In genomic region chr4:155963106-155963505, GRCm38 (mm10) we compare ENCODE assay signal across 8 mouse cellular contexts. TPM values are rescaled to one million over a fixed set of nuclear protein-coding genes. Genes with fewer than 3 reads are reported as not detected.
DNase-seq lines count a peak whose midpoint lies in the region; ATAC-seq lines count a peak whose summit lies in the region.

No protein-coding gene starts in this region.

- peak overlapping the region; percentile 65 for H3K4me3 ChIP-seq in lung, embryonic 16.5 days (ENCODE audit: low read length)
- peak overlapping the region; percentile 44; the same call in 1 of the 2 replicates for H3K4me3 ChIP-seq in forebrain, embryonic 13.5 days
- H3K4me3 ChIP-seq in stomach, embryonic 14.5 days (ENCODE audit: low read depth, low read length) = peak overlapping the region; percentile 40

- no peaks in the 10 kb centered on the region for H3K9me3 ChIP-seq in lung, embryonic 16.5 days (ENCODE audit: control insufficient read depth, low read length)
- H3K9me3 ChIP-seq in forebrain, embryonic 13.5 days (replicated peaks) = no peaks in the 10 kb centered on the region
- H3K9me3 ChIP-seq in stomach, embryonic 14.5 days (ENCODE audit: control insufficient read depth, low read depth, low read length) = no peaks in the 10 kb centered on the region

- WGBS in lung, embryonic 16.5 days = 51% methylated on average over 7 of the region's 7 CpGs
- WGBS in forebrain, embryonic 13.5 days = 53% methylated on average over 7 of the region's 7 CpGs
- WGBS in stomach, embryonic 14.5 days = 62% methylated on average over 7 of the region's 7 CpGs

- H3K27ac ChIP-seq in lung, embryonic 16.5 days (ENCODE audit: low read length) = no peak overlapping the region
- no peak overlapping the region for H3K27ac ChIP-seq in forebrain, embryonic 13.5 days
- no peak overlapping the region for H3K27ac ChIP-seq in stomach, embryonic 14.5 days (ENCODE audit: low read length)

- H3K9ac ChIP-seq in lung, embryonic 16.5 days (ENCODE audit: low read length) = peak overlapping the region; percentile 78
- peak overlapping the region; percentile 74; the same call in 1 of the 2 replicates for H3K9ac ChIP-seq in forebrain, embryonic 13.5 days
- no peak overlapping the region for H3K9ac ChIP-seq in stomach, embryonic 14.5 days (replicated peaks; ENCODE audit: low read depth, low read length)

- H3K27me3 ChIP-seq in lung, embryonic 16.5 days (ENCODE audit: control insufficient read depth, insufficient read depth, low read depth, low read length) = no peaks in the 10 kb centered on the region
- H3K27me3 ChIP-seq in forebrain, embryonic 13.5 days = no peaks in the 10 kb centered on the region
- H3K27me3 ChIP-seq in stomach, embryonic 14.5 days (ENCODE audit: control insufficient read depth, insufficient read depth, low read length) = no peaks in the 10 kb centered on the region

- intact Hi-C loops in gastrocnemius, postnatal 36 days (cut with DNase I) = no loop called here

- ATAC-seq in lung, embryonic 16.5 days (ENCODE audit: low read depth) = no peak
- no peak for ATAC-seq in forebrain, embryonic 13.5 days
- no peak for ATAC-seq in stomach, embryonic 14.5 days (ENCODE audit: insufficient number of reproducible peaks, insufficient read depth, low FRiP score, low read depth)

- H3K4me1 ChIP-seq in lung, embryonic 16.5 days (replicated peaks; ENCODE audit: control insufficient read depth, insufficient read depth, low read length) = peaks cover 9% of the 10 kb centered on the region; the same call in 1 of the 2 replicates
- H3K4me1 ChIP-seq in forebrain, embryonic 13.5 days = peaks cover 13% of the 10 kb centered on the region
- peaks cover 4% of the 10 kb centered on the region; the same call in 1 of the 2 replicates for H3K4me1 ChIP-seq in stomach, embryonic 14.5 days (ENCODE audit: control insufficient read depth, insufficient read depth, low read length)

- H3K36me3 ChIP-seq in lung, embryonic 16.5 days (ENCODE audit: control insufficient read depth, insufficient read depth, low read length) = peaks cover 8% of the 10 kb centered on the region
- peaks cover 42% of the 10 kb centered on the region for H3K36me3 ChIP-seq in forebrain, embryonic 13.5 days (ENCODE audit: poor library complexity, severe bottlenecking)
- peaks cover 14% of the 10 kb centered on the region for H3K36me3 ChIP-seq in stomach, embryonic 14.5 days (ENCODE audit: control insufficient read depth, insufficient read depth, low read length)

- no peak for DNase-seq in lung, postnatal 4 days
- peak; percentile 49 to 78 for DNase-seq in kidney, postnatal 25 days
- no peak for DNase-seq in ovary, postnatal 14 days (ENCODE audit: low spot score)
- DNase-seq in gastrocnemius, postnatal 36 days = no peak
- no peak for DNase-seq in layer of hippocampus, adult 8-10 months (ENCODE audit: low spot score in 2 of 2)

- peak overlapping the region; percentile 90 for H3K4me2 ChIP-seq in lung, embryonic 16.5 days (ENCODE audit: low read depth, low read length)
- H3K4me2 ChIP-seq in forebrain, embryonic 13.5 days = peak overlapping the region; percentile 77
- peak overlapping the region; percentile 68 for H3K4me2 ChIP-seq in stomach, embryonic 14.5 days (replicated peaks; ENCODE audit: low read depth, low read length)

RNA-seq across cellular contexts. Expression of gene C1qtnf12, which starts 1.0 kb away (rescaled TPM):
- 37.2 and 39.3 TPM in 2 replicates for polyA plus RNA-seq in lung, embryonic 16.5 days (2015; fragmentation: Nextera tagmentation; extraction: Ambion mirVana)
- polyA plus RNA-seq in forebrain, embryonic 13.5 days (2015; fragmentation: Nextera tagmentation; extraction: Ambion mirVana) = 7.0 and 10.1 TPM in 2 replicates
- polyA plus RNA-seq in stomach, embryonic 14.5 days (2014; fragmentation: Nextera tagmentation; extraction: Ambion mirVana) = 38.6 and 40.5 TPM in 2 replicates
- 10 to 100 TPM; 13.1 to 21.3 TPM for total RNA-seq in gastrocnemius, postnatal 36 days (2021)
- total RNA-seq in layer of hippocampus, adult 8-10 months (2022) = 10 to 100 TPM; 13.6 to 29.5 (median 18.1) TPM

RNA-seq across cellular contexts. Expression of gene Ube2j2, which starts 19.5 kb away (rescaled TPM):
- 77.2 and 86.4 TPM in 2 replicates for polyA plus RNA-seq in lung, embryonic 16.5 days (2015; fragmentation: Nextera tagmentation; extraction: Ambion mirVana)
- 131 and 136 TPM in 2 replicates for polyA plus RNA-seq in forebrain, embryonic 13.5 days (2015; fragmentation: Nextera tagmentation; extraction: Ambion mirVana)
- 107 TPM in 2 replicates for polyA plus RNA-seq in stomach, embryonic 14.5 days (2014; fragmentation: Nextera tagmentation; extraction: Ambion mirVana)
- total RNA-seq in gastrocnemius, postnatal 36 days (2021) = 10 to 100 TPM; 53.3 to 61.5 TPM
- 10 to 100 TPM; 58.5 to 69.0 (median 66.3) TPM for total RNA-seq in layer of hippocampus, adult 8-10 months (2022)

RNA-seq across cellular contexts. Expression of gene B3galt6, which starts 29.3 kb away (rescaled TPM):
- polyA plus RNA-seq in lung, embryonic 16.5 days (2015; fragmentation: Nextera tagmentation; extraction: Ambion mirVana) = 12.2 and 12.8 TPM in 2 replicates
- polyA plus RNA-seq in forebrain, embryonic 13.5 days (2015; fragmentation: Nextera tagmentation; extraction: Ambion mirVana) = 21.0 and 21.8 TPM in 2 replicates
- polyA plus RNA-seq in stomach, embryonic 14.5 days (2014; fragmentation: Nextera tagmentation; extraction: Ambion mirVana) = 18.6 and 18.9 TPM in 2 replicates
- 1 to 10 TPM; 1.1 to 1.5 TPM for total RNA-seq in gastrocnemius, postnatal 36 days (2021)
- 10 to 100 TPM in 1 of 4 experiments, 1 to 10 TPM in 3; 9.2 to 11.3 (median 9.7) TPM for total RNA-seq in layer of hippocampus, adult 8-10 months (2022)

RNA-seq across cellular contexts. Expression of gene Sdf4, which starts 29.6 kb away (rescaled TPM):
- 156 and 162 TPM in 2 replicates for polyA plus RNA-seq in lung, embryonic 16.5 days (2015; fragmentation: Nextera tagmentation; extraction: Ambion mirVana)
- polyA plus RNA-seq in forebrain, embryonic 13.5 days (2015; fragmentation: Nextera tagmentation; extraction: Ambion mirVana) = 113 and 118 TPM in 2 replicates
- polyA plus RNA-seq in stomach, embryonic 14.5 days (2014; fragmentation: Nextera tagmentation; extraction: Ambion mirVana) = 163 and 171 TPM in 2 replicates
- 10 to 100 TPM; 63.1 to 68.4 TPM for total RNA-seq in gastrocnemius, postnatal 36 days (2021)
- total RNA-seq in layer of hippocampus, adult 8-10 months (2022) = 100 to 1,000 TPM; 202 to 230 (median 217) TPM

RNA-seq across cellular contexts. Expression of gene Tnfrsf4, which starts 50.5 kb away (rescaled TPM):
- polyA plus RNA-seq in lung, embryonic 16.5 days (2015; fragmentation: Nextera tagmentation; extraction: Ambion mirVana) = 1.1 and 2.4 TPM in 2 replicates
- 0.63 and 1.1 TPM in 2 replicates for polyA plus RNA-seq in forebrain, embryonic 13.5 days (2015; fragmentation: Nextera tagmentation; extraction: Ambion mirVana)
- polyA plus RNA-seq in stomach, embryonic 14.5 days (2014; fragmentation: Nextera tagmentation; extraction: Ambion mirVana) = 0.34 and 0.41 TPM in 2 replicates
- total RNA-seq in gastrocnemius, postnatal 36 days (2021) = under 1 TPM; 0.59 to 0.94 TPM
- total RNA-seq in layer of hippocampus, adult 8-10 months (2022) = 1 to 10 TPM; 1.1 to 3.5 (median 2.0) TPM

Comparison
In these comparisons a context has a peak if more than half of its experiments do, and no peak if none do; other contexts are left out.
1. DNase-seq: peak in kidney, postnatal 25 days (2 of 2); none in lung, postnatal 4 days (0 of 2), ovary, postnatal 14 days (single experiment), gastrocnemius, postnatal 36 days (0 of 2) and layer of hippocampus, adult 8-10 months (0 of 2).
2. Peak in every context shown above with its lines, with median percentiles within 50 percentile points of each other: H3K4me2 ChIP-seq and H3K4me3 ChIP-seq.